Mouse (Mus musculus): ENCODE data around the gene Faah.

Faah gene

DNA sequence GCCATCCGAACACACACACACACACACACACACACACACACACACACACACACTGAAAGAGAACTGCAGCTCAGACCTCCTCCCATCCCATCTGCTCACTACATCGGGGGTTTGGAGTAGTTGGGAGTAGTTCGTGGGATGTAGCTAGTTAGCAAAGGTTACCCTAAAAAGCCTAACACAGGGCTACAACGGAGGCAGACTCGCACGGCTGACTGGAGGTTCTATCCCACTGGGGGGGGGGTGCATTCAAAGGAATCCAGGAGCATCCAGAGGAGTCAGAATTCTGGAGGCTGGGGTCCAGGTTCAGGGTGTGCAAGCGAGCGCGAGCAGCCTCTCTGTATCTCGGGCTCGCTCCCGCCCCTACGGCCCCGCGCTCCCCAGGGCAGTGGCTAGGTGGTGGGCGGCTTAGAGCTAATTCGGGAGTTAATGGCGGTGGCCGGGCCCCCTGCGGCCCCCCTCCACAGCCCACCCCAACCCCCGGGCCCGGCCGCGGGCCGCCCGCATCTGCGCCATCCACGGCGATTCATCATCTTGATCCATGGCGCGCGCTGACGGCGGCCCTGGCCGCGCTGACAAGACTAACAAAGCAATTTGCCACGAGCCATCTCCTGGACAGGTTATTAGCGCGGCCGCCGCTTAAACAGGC lies 73.9 kb downstream of the Faah start:
- DNase-seq (ENCODE audit: low spot score) = no peak

DNA sequence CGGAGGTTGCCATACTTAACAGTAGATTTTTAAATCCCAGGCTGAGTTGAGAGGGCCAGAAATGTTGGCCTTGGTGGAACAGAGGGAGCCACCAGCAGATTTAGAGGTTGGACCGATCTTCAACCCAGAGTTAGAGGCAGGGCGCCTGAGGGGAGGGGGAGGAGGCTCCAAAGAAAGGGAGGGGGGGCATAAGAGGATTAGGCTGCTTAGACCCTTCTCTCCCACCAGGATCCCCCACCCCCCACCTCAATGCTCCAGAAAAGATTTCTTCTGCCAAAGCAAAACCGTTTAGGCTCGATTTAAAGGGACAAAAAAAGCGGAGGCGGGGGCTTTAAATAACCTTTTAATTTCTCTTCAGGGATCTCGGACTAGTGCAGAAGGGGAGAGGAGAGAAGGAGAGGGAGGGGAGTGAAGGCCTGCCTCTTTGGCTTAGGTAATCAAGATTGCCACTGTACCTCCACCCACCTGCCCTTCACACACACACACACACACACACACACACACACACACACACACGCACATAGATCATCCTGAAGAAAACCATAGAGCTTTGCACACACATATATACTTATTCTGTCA lies 76.4 kb downstream of the Faah start:
- no peak for DNase-seq (ENCODE audit: low spot score)

- DNase-seq (ENCODE audit: low spot score) = no peak
These were observed 77.0 kb downstream of the Faah start for GRCm38 (mm10) chr4:115940681-115941080.

DNA sequence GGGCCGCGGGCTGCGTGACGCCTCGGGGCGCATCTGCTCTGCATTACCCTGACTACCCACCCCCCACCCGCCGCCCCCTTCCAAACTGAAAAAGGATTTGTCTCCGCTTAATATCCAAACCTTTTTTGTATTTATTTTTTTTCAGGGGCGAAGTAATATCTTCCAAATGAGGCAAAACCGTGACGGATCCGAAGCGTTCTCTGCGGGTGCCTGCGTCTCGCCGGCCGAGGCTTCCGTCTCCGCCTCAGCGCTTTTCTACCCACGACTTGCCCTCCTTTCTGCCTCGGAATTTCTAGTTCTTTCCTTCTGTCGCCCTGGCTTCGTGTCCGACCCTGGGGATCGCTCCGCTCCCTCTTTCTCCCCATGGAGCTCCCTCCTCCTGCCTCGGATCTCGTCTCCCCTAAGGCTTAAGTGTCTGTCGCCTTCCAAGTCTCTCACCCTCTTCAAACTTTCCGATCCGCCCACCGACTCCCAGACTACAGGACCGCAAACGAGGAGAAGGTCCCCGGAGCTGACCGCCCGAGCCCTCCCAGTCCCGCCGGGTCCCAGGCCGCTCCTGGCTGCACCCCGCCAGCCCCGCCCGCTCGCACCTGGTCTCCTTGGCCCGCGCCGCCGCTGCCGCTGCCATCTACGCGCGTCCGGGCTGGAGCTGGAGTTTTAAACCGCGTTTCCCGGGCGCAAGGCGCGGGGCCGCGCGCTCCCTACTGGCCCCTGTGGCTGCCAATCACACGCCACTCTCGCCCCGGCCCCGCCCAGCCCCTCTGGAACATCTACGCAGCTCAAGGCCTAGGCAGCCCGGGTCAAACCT lies 78.2 kb downstream of the Faah start, which contains the start of gene Dmbx1:
Dmbx1 (minus strand) TSS at position 632 of the 808 bp plus-strand sequence.
- DNase-seq (ENCODE audit: low spot score) = no peak

- DNase-seq (ENCODE audit: low spot score) = no peak
These were observed 79.2 kb downstream of the Faah start for GRCm38 (mm10) chr4:115938276-115939160.

DNA sequence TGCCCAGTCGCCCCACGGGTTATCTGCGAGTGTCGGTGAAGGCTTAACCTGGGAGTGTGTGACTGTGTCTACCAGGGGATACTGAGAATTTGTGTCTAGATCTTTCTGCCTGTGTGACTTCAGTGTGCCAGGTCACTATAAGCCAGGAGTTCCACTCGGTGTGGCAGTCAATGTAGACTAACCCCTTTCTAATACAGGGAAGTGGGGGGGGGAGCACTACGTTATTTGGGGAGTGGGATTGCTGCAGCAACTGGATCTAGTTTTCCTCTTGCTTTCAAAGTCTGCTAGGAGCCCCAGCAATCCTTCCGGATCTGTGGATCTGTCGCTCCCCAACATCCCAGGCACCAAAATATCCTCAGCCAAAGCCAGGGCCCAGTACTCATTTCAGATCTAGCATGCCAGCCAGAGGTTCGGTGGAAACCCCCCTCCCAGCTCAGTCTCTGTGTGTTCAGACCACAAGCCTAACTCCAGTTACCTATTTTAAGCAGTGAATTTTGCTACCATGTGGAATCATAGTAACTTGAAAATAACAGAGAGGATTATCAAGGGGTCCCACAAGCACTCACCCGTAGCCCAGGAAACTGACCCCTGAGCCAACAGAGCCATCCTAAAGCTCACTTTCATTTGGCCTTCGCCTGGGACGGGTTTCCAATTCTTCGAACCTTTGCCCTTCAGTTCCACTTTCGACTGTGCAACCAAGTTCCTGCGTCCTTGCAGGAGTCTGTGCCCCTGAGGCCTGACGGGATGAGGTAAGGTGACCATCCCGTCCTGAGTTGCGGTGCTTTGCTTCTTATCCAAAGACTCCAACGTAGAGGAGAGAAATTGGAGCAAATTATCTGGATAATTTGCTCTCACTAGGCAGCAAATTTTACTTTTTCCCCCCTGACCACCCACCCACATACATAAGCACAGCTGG lies 80.4 kb downstream of the Faah start:
- DNase-seq (ENCODE audit: low spot score) = no peak

DNA sequence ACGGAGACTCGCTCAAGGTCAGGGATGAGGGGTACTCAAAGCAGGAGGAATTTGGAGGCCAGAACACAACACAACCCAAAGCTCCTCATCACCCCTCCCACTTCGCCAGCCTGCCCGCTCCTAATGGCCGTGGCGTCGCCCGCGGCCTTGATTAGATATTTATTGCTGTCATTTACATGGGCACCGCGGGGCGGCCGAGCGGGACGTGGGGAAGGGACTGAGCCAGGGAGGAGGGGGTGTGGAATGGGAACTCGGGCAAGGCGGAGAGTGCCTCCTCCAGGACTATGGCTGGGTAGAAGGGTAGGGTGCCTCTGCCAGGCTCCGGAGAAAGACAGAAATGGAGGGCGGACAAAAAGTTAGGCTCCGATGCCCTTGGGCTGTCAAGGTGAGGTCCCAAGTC lies 81.1 kb downstream of the Faah start:
- no peak for DNase-seq (ENCODE audit: low spot score)

DNA sequence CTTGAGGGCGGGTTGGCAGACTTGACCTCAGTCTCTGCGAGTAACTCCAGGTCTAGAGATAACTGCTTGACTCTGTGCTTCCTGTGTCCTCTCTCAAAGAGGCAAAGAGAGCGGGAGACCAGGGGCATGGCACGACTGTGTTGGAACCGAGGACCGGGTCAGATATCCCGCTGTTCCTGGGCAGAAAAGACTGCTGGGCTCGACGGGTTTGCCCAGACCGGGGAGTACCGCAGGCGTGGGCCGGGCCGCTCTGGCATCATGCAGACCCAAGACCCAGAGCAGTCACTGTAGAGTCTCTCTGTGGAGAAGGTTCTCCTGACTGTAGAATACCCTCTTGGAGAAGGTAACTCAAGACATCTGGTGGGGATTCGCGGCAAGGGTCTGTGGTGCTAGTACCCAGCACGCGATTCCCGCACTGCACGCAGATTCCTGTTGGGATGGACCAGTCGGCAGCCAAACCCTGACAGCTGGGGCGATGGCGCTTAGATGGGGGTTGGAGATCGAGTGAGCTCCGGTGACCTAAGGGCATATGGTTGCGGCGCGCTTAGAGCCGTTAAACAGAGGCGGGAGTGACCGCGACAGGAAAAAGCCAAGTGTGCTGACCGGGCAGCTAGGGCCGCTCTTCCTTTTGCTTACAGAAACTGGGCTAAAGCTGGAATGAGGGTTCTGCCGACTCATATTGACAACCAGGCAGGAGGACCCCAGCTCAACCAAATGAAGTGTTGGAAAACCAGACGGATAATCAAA lies 81.7 kb downstream of the Faah start:
- DNase-seq (ENCODE audit: low spot score) = no peak

DNA sequence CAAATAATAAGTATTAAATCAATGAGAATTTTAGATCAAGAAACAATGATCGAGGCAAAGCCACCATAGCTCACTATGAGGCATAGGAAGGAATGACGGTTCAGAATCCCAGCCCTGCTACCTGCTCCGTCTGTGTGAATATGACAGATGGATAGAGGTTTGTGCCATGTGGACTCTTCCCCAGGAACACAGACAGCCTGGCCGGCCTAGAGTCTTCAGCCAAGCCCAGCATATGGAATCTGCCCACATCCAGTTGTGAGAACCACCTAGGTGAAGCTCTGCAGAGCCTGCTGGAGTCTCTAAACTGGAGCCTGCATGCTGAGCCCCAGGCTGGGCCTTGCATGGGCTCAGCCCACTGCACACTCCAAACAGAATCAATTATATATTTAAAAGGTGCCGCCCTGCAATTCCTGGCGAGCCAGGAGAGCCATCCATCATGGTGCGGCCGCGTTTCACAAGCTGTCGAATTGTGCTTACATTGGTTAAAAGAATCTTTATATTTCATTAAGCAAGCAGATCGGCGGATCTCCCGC lies 86.1 kb downstream of the Faah start:
- DNase-seq (ENCODE audit: low spot score) = peak; percentile 6

DNA sequence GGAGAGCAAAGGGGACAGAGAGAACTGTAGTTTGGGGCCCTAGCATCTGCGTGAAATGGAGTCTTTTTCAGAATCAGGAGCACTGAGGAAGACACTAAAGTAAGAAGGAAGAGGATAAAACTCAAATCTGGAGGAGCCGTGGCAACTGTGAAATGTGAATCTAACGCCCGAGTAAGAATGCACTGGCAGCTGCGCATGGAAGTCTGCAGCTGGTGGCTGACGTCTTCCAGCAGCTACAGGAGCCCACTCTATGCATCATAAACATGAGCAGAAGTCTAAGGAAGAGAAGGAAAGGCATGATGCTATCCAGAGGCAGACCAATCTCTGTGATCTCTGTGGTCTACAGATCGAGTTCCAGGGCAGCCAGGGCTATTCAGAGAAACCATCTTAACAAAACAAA lies 90.1 kb downstream of the Faah start:
- DNase-seq (ENCODE audit: low spot score) = no peak

DNA sequence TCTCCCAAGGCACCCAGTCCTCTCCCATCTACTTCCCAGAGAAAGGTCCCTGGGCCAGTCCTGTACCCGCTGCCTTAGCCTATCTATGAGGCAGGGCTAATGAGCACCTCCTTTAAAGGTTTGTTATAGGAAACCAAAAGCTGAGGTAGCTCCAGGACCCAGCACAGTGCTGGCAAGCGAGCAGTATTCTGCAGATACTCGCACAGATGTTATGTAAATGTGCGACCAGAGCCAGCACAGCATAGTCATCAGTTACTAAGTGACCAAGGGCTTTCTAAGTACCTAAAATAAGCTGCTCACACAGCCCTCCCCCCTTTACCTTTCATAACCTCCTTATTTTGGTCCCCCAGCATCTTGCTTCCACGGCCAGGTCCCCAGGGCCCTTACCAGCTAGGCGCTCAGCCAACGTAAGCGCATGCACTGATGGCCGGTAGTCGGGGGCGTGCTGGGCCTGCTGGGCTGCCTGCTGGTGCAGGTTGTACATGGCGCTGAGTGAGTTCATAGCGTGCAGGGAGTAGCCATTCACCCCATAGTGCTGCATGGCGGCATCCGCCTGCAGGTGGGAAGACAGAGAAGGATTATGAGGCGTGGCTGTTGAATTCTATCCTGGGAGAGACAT lies 94.4 kb downstream of the Faah start:
- DNase-seq (ENCODE audit: low spot score) = no peak

GRCm38 (mm10) chr4:115922688-115923087 lies 95.0 kb downstream of the Faah start:
- no peak for DNase-seq (ENCODE audit: low spot score)

GRCm38 (mm10) chr4:115919911-115920310 lies 97.8 kb downstream of the Faah start:
- DNase-seq (ENCODE audit: low spot score) = no peak

All from MN1 (cell line).